Mouse (Mus musculus): ENCODE measurements around the gene Fam160a1. TPM values are rescaled to one million over a fixed set of nuclear protein-coding genes. Genes with fewer than 3 reads are reported as not detected.

The Fam160a1 gene
- polyA plus RNA-seq, 1 experiment from 2014 or later: 0.12 TPM

- no peaks in the 10 kb centered on the region for H3K4me1 ChIP-seq (ENCODE audit: control insufficient read depth, insufficient read depth, low read length)
- H3K27me3 ChIP-seq (ENCODE audit: control insufficient read depth, insufficient read depth, low read length): no peaks in the 10 kb centered on the region
- DNase-seq (no peak), ATAC-seq (ENCODE audit: low FRiP score, low TSS enrichment) (no peak)
- H3K4me3 ChIP-seq (replicated peaks; ENCODE audit: low read depth, low read length): no peak overlapping the region
- 26% methylated on average over 4 of the region's 4 CpGs for WGBS
- no peaks in the 10 kb centered on the region for H3K36me3 ChIP-seq (ENCODE audit: control insufficient read depth, insufficient read depth, low read length)
- H3K27ac ChIP-seq (replicated peaks; ENCODE audit: low read depth, low read length): no peak overlapping the region
- no peaks in the 10 kb centered on the region for H3K9me3 ChIP-seq (ENCODE audit: control insufficient read depth, low read length)
- H3K4me2 ChIP-seq (ENCODE audit: low read length): no peak overlapping the region
- H3K9ac ChIP-seq (replicated peaks; ENCODE audit: low read length): no peak overlapping the region
Measured at GRCm38 (mm10) chr3:85748863-85749262, 68.2 kb downstream of the Fam160a1 start.

- Histone ChIP-seq H3K27ac (replicated peaks; ENCODE audit: low read depth, low read length) (no peak overlapping the region), H3K27me3 (ENCODE audit: control insufficient read depth, insufficient read depth, low read length) (no peaks in the 10 kb centered on the region), H3K4me2 (ENCODE audit: low read length) (no peak overlapping the region), H3K36me3 (ENCODE audit: control insufficient read depth, insufficient read depth, low read length) (no peaks in the 10 kb centered on the region), H3K4me1 (ENCODE audit: control insufficient read depth, insufficient read depth, low read length) (no peaks in the 10 kb centered on the region), H3K4me3 (replicated peaks; ENCODE audit: low read depth, low read length) (no peak overlapping the region), H3K9me3 (ENCODE audit: control insufficient read depth, low read length) (no peaks in the 10 kb centered on the region), H3K9ac (replicated peaks; ENCODE audit: low read length) (no peak overlapping the region)
- 72% methylated on average over 4 of the region's 4 CpGs for WGBS
- peak; percentile 18 for DNase-seq
- no peak for ATAC-seq (ENCODE audit: low FRiP score, low TSS enrichment)
Measured at GRCm38 (mm10) chr3:85746116-85746515, 71.0 kb downstream of the Fam160a1 start.

- H3K4me3 ChIP-seq (replicated peaks; ENCODE audit: low read depth, low read length): no peak overlapping the region
- DNase-seq (no peak), ATAC-seq (ENCODE audit: low FRiP score, low TSS enrichment) (no peak)
- H3K4me1 ChIP-seq (ENCODE audit: control insufficient read depth, insufficient read depth, low read length): no peaks in the 10 kb centered on the region
- no peaks in the 10 kb centered on the region for H3K27me3 ChIP-seq (ENCODE audit: control insufficient read depth, insufficient read depth, low read length)
- no peak overlapping the region for H3K27ac ChIP-seq (replicated peaks; ENCODE audit: low read depth, low read length)
- no peaks in the 10 kb centered on the region for H3K9me3 ChIP-seq (ENCODE audit: control insufficient read depth, low read length)
- no peak overlapping the region for H3K4me2 ChIP-seq (ENCODE audit: low read length)
- H3K9ac ChIP-seq (replicated peaks; ENCODE audit: low read length): no peak overlapping the region
- H3K36me3 ChIP-seq (ENCODE audit: control insufficient read depth, insufficient read depth, low read length): no peaks in the 10 kb centered on the region
- 85% methylated on average over 3 of the region's 3 CpGs for WGBS
Measured at GRCm38 (mm10) chr3:85741767-85742166, 75.3 kb downstream of the Fam160a1 start.

- Histone ChIP-seq H3K4me1 (ENCODE audit: control insufficient read depth, insufficient read depth, low read length) (no peaks in the 10 kb centered on the region), H3K27me3 (ENCODE audit: control insufficient read depth, insufficient read depth, low read length) (no peaks in the 10 kb centered on the region), H3K9ac (replicated peaks; ENCODE audit: low read length) (no peak overlapping the region), H3K27ac (replicated peaks; ENCODE audit: low read depth, low read length) (no peak overlapping the region), H3K4me3 (replicated peaks; ENCODE audit: low read depth, low read length) (no peak overlapping the region), H3K9me3 (ENCODE audit: control insufficient read depth, low read length) (no peaks in the 10 kb centered on the region), H3K36me3 (ENCODE audit: control insufficient read depth, insufficient read depth, low read length) (no peaks in the 10 kb centered on the region), H3K4me2 (ENCODE audit: low read length) (no peak overlapping the region)
- ATAC-seq (ENCODE audit: low FRiP score, low TSS enrichment) (no peak), DNase-seq (no peak)
- WGBS: 81% methylated on average over 3 of the region's 3 CpGs
Measured at GRCm38 (mm10) chr3:85738591-85738990, 78.5 kb downstream of the Fam160a1 start.

- H3K9me3 ChIP-seq (ENCODE audit: control insufficient read depth, low read length): no peaks in the 10 kb centered on the region
- H3K36me3 ChIP-seq (ENCODE audit: control insufficient read depth, insufficient read depth, low read length): no peaks in the 10 kb centered on the region
- H3K27ac ChIP-seq (replicated peaks; ENCODE audit: low read depth, low read length): no peak overlapping the region
- ATAC-seq (ENCODE audit: low FRiP score, low TSS enrichment) (no peak), DNase-seq (no peak)
- H3K27me3 ChIP-seq (ENCODE audit: control insufficient read depth, insufficient read depth, low read length): no peaks in the 10 kb centered on the region
- no peak overlapping the region for H3K4me3 ChIP-seq (replicated peaks; ENCODE audit: low read depth, low read length)
- WGBS: 76% methylated on average over 5 of the region's 5 CpGs
- no peak overlapping the region for H3K4me2 ChIP-seq (ENCODE audit: low read length)
- H3K4me1 ChIP-seq (ENCODE audit: control insufficient read depth, insufficient read depth, low read length): no peaks in the 10 kb centered on the region
- no peak overlapping the region for H3K9ac ChIP-seq (replicated peaks; ENCODE audit: low read length)
Measured at GRCm38 (mm10) chr3:85733939-85734729, 83.0 kb downstream of the Fam160a1 start.

GRCm38 (mm10) chr3:85727171-85727570 is 89.9 kb downstream of the Fam160a1 start:
- Histone ChIP-seq H3K9me3 (ENCODE audit: control insufficient read depth, low read length) (no peaks in the 10 kb centered on the region), H3K27me3 (ENCODE audit: control insufficient read depth, insufficient read depth, low read length) (no peaks in the 10 kb centered on the region), H3K27ac (replicated peaks; ENCODE audit: low read depth, low read length) (no peak overlapping the region), H3K9ac (replicated peaks; ENCODE audit: low read length) (no peak overlapping the region), H3K4me1 (ENCODE audit: control insufficient read depth, insufficient read depth, low read length) (no peaks in the 10 kb centered on the region), H3K36me3 (ENCODE audit: control insufficient read depth, insufficient read depth, low read length) (no peaks in the 10 kb centered on the region), H3K4me3 (replicated peaks; ENCODE audit: low read depth, low read length) (no peak overlapping the region), H3K4me2 (ENCODE audit: low read length) (no peak overlapping the region)
- ATAC-seq (ENCODE audit: low FRiP score, low TSS enrichment) (no peak), DNase-seq (peak; percentile 7)
- 61% methylated on average over 2 of the region's 2 CpGs for WGBS

- no peak for DNase-seq
- no peak overlapping the region for H3K9ac ChIP-seq (replicated peaks; ENCODE audit: low read length)
- no peaks in the 10 kb centered on the region for H3K4me1 ChIP-seq (ENCODE audit: control insufficient read depth, insufficient read depth, low read length)
- H3K4me3 ChIP-seq (replicated peaks; ENCODE audit: low read depth, low read length): no peak overlapping the region
- H3K27me3 ChIP-seq (ENCODE audit: control insufficient read depth, insufficient read depth, low read length): no peaks in the 10 kb centered on the region
- ATAC-seq (ENCODE audit: low FRiP score, low TSS enrichment): no peak
- no peaks in the 10 kb centered on the region for H3K36me3 ChIP-seq (ENCODE audit: control insufficient read depth, insufficient read depth, low read length)
- H3K4me2 ChIP-seq (ENCODE audit: low read length): no peak overlapping the region
- no peak overlapping the region for H3K27ac ChIP-seq (replicated peaks; ENCODE audit: low read depth, low read length)
- WGBS: 87% methylated on average over 3 of the region's 3 CpGs
- no peaks in the 10 kb centered on the region for H3K9me3 ChIP-seq (ENCODE audit: control insufficient read depth, low read length)
Measured at GRCm38 (mm10) chr3:85725971-85726370, 91.1 kb downstream of the Fam160a1 start.

GRCm38 (mm10) chr3:85725110-85725509 is 92.0 kb downstream of the Fam160a1 start:
- 77% methylated on average over 2 of the region's 2 CpGs for WGBS
- Histone ChIP-seq H3K4me1 (ENCODE audit: control insufficient read depth, insufficient read depth, low read length) (no peaks in the 10 kb centered on the region), H3K4me2 (ENCODE audit: low read length) (no peak overlapping the region), H3K9ac (replicated peaks; ENCODE audit: low read length) (no peak overlapping the region), H3K4me3 (replicated peaks; ENCODE audit: low read depth, low read length) (no peak overlapping the region), H3K36me3 (ENCODE audit: control insufficient read depth, insufficient read depth, low read length) (no peaks in the 10 kb centered on the region), H3K9me3 (ENCODE audit: control insufficient read depth, low read length) (no peaks in the 10 kb centered on the region), H3K27ac (replicated peaks; ENCODE audit: low read depth, low read length) (no peak overlapping the region), H3K27me3 (ENCODE audit: control insufficient read depth, insufficient read depth, low read length) (no peaks in the 10 kb centered on the region)
- DNase-seq: no peak
- ATAC-seq (ENCODE audit: low FRiP score, low TSS enrichment): no peak

GRCm38 (mm10) chr3:85722581-85722980 is 94.5 kb downstream of the Fam160a1 start:
- DNase-seq (no peak), ATAC-seq (ENCODE audit: low FRiP score, low TSS enrichment) (no peak)
- Histone ChIP-seq H3K27ac (replicated peaks; ENCODE audit: low read depth, low read length) (no peak overlapping the region), H3K27me3 (ENCODE audit: control insufficient read depth, insufficient read depth, low read length) (no peaks in the 10 kb centered on the region), H3K9ac (replicated peaks; ENCODE audit: low read length) (no peak overlapping the region), H3K9me3 (ENCODE audit: control insufficient read depth, low read length) (no peaks in the 10 kb centered on the region), H3K4me3 (replicated peaks; ENCODE audit: low read depth, low read length) (no peak overlapping the region), H3K4me1 (ENCODE audit: control insufficient read depth, insufficient read depth, low read length) (no peaks in the 10 kb centered on the region), H3K36me3 (ENCODE audit: control insufficient read depth, insufficient read depth, low read length) (no peaks in the 10 kb centered on the region), H3K4me2 (ENCODE audit: low read length) (no peak overlapping the region)
- 94% methylated on average over 6 of the region's 6 CpGs for WGBS

Measured in midbrain, embryonic 14.5 days (tissue).